Mouse (Mus musculus) kidney, adult 2 months (tissue): ENCODE measurements around the gene Hist2h4. TPM values are rescaled to one million over a fixed set of nuclear protein-coding genes. Genes with fewer than 3 reads are reported as not detected.
"Not testable (repeated sequence)": the region's sequence is repeated elsewhere in the genome, so short reads cannot be mapped to it uniquely, and the experiment has no call there.

ENCODE experiments used
- DNase-seq: peaks from one replicate; pipeline ENCODE4 v3.0.0; 2021
- H3K27ac ChIP-seq: fragments of 200-500 bp; 2 replicates; pipeline ENCODE4 v1.5.1; 2012; ENCODE audit warnings: low read depth, low read length, control low read depth, inconsistent platforms; ENCODE audit not compliant: insufficient read depth
- H3K27me3 ChIP-seq: fragments of 200-500 bp; replicated peaks from 2 replicates; pipeline ENCODE4 v1.6.1; 2012; ENCODE audit warnings: mild to moderate bottlenecking, moderate library complexity, low read length, inconsistent platforms; ENCODE audit not compliant: control insufficient read depth, insufficient read depth
- H3K36me3 ChIP-seq: fragments of 200-500 bp; 2 replicates; pipeline ENCODE4 v1.6.1; 2012; ENCODE audit warnings: mild to moderate bottlenecking, moderate library complexity, low read length, inconsistent platforms; ENCODE audit not compliant: control insufficient read depth, insufficient read depth
- H3K4me1 ChIP-seq: fragments of 200-500 bp; 2 replicates; pipeline ENCODE4 v1.6.1; 2011; ENCODE audit warnings: low read length; ENCODE audit not compliant: control insufficient read depth, insufficient read depth
- H3K4me3 ChIP-seq: fragments of 200-500 bp; 2 replicates; pipeline ENCODE4 v1.5.1; 2011; ENCODE audit warnings: mild to moderate bottlenecking, low read depth, low read length, control low read depth; ENCODE audit not compliant: insufficient read depth
- CTCF ChIP-seq: fragments of 200-500 bp; conservative IDR thresholded peaks from 2 replicates; pipeline ENCODE4 v1.5.1; 2011; ENCODE audit warnings: low read depth, mild to moderate bottlenecking, control low read depth, low read length, moderate library complexity, mixed read lengths; ENCODE audit not compliant: insufficient read depth, insufficient read length
- POLR2A ChIP-seq: fragments of 200-500 bp; IDR thresholded peaks from one replicate; pipeline ENCODE4 v1.6.1; 2011; ENCODE audit warnings: low read depth, low read length, control low read depth
- WGBS: fragments of 180-500 bp; shearing (Covaris S2); methylation state at CpG from one replicate; pipeline ENCODE4 v1.1.7; 2018; 5-methylcytosine and 5-hydroxymethylcytosine counted together
- polyA plus RNA-seq: library from polyadenylated mRNA; depleted of rRNA; stranded (reverse); fragments of >200 nt; gene quantifications from 2 replicates; pipeline ENCODE4 v1.2.3, GENCODE M21; 2012

The Hist2h4 gene
- polyA plus RNA-seq, 1 experiment, result 1.5 TPM

- Histone ChIP-seq H3K4me1 (no peaks in the 10 kb centered on the region), H3K27me3 (no peaks in the 10 kb centered on the region), H3K4me3 (no peak overlapping the region), H3K27ac (no peak overlapping the region), H3K36me3 (no peaks in the 10 kb centered on the region)
- peak; percentile 41 for DNase-seq
- no peak for TF ChIP-seq POLR2A
- TF ChIP-seq CTCF, result peak; percentile 34; the same call in 1 of the 2 replicates
- 16% methylated on average over 4 of the region's 4 CpGs for WGBS
Measured at GRCm38 (mm10) chr3:96284457-96284856, 21.3 kb upstream of the Hist2h4 start.

- DNase-seq, result no peak
- TF ChIP-seq POLR2A (no peak), CTCF (no peak)
- no peak overlapping the region for H3K27ac ChIP-seq
- no peaks in the 10 kb centered on the region for H3K27me3 ChIP-seq
- 0 out of 2 replicates have a peak, but pooled peaks cover 3% of the 10 kb centered on the region for H3K4me1 ChIP-seq
- WGBS, result 64% methylated on average over 6 of the region's 6 CpGs
- H3K4me3 ChIP-seq, result no peak overlapping the region
- H3K36me3 ChIP-seq, result no peaks in the 10 kb centered on the region
Measured at GRCm38 (mm10) chr3:96280660-96281059, 17.5 kb upstream of the Hist2h4 start.

DNA sequence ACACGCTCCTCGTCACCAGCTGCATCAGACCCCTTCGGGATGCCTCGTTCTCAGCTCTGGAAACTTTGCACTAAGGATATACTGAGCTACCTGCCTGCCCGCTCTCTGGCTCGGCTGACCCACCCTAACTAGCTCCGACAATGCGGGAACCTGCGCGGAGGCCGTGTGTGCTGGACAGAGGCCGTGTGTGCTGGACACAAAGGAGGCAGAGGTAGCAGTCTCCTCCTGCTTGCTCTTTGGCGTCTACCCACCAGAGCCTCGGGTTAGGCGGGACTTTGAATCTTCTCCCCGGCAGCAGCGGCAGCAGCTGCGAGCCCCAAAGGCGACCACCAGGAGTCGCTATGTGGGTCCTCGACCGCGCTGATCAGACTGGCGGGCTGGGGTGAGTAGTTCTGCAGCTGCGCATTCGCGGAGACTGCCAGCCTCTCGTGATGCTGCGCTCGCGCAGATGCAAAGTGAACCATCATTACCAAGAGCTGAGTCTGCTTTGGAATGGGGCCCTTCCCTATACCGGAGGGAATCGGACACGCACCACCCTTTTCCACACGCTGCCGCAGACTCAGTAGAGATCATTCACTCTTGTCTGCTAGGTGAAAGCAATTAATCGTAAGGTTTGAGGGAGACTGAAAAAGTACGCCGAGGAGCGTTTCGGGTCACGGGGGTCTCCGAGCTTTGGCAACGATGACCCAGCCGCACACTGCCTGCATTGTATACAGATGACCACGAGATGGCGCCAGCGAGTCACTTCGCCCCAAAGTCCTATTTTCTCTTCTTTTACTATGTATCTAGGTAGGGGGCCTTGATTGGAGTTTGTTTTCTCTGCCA is 14.9 kb upstream of the Hist2h4 start:
- 1% methylated on average over 49 of the region's 49 CpGs for WGBS
- Histone ChIP-seq H3K36me3 (no peaks in the 10 kb centered on the region), H3K4me3 (peak overlapping the region; percentile 52), H3K27ac (no peak overlapping the region; the same call in 1 of the 2 replicates), H3K27me3 (no peaks in the 10 kb centered on the region), H3K4me1 (0 out of 2 replicates have a peak, but pooled peaks cover 3% of the 10 kb centered on the region)
- peak; percentile 85 for DNase-seq
- peak; percentile 79 for TF ChIP-seq CTCF
- no peak for TF ChIP-seq POLR2A

DNA sequence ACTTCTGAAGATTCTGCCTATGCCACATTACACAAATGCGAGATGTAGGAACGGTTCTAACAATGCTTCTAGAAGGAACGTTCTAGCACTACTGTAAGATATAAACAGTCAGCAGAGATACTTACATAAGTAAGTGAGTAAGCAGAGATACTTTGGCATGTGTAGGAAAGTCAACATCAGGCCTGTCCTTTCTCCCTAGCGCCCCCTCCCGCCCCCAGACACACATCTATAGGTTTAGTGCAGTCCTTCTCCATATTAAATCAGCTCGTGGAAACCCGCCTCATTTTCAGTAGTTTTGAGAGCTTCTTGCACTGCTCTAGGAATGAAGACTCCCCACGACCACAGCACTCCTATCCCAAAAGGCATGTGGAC is 14.3 kb upstream of the Hist2h4 start:
- TF ChIP-seq CTCF, result no peak
- TF ChIP-seq POLR2A, result no peak
- H3K4me3 ChIP-seq, result peak overlapping the region; percentile 22; the same call in 1 of the 2 replicates
- H3K27ac ChIP-seq, result no peak overlapping the region
- DNase-seq, result no peak
- no peaks in the 10 kb centered on the region for H3K27me3 ChIP-seq
- WGBS, result 34% methylated on average over 8 of the region's 8 CpGs
- H3K36me3 ChIP-seq, result no peaks in the 10 kb centered on the region
- 0 out of 2 replicates have a peak, but pooled peaks cover 3% of the 10 kb centered on the region for H3K4me1 ChIP-seq

GRCm38 (mm10) chr3:96273591-96274465 is 10.7 kb upstream of the Hist2h4 start:
- no peaks in the 10 kb centered on the region for H3K36me3 ChIP-seq
- H3K27ac ChIP-seq, result no peak overlapping the region
- TF ChIP-seq CTCF (no peak), POLR2A (no peak)
- H3K27me3 ChIP-seq, result no peaks in the 10 kb centered on the region
- no peak overlapping the region for H3K4me3 ChIP-seq
- peaks cover 7% of the 10 kb centered on the region; the same call in 1 of the 2 replicates for H3K4me1 ChIP-seq
- 86% methylated on average over 17 of the region's 17 CpGs for WGBS
- DNase-seq, result no peak

DNA sequence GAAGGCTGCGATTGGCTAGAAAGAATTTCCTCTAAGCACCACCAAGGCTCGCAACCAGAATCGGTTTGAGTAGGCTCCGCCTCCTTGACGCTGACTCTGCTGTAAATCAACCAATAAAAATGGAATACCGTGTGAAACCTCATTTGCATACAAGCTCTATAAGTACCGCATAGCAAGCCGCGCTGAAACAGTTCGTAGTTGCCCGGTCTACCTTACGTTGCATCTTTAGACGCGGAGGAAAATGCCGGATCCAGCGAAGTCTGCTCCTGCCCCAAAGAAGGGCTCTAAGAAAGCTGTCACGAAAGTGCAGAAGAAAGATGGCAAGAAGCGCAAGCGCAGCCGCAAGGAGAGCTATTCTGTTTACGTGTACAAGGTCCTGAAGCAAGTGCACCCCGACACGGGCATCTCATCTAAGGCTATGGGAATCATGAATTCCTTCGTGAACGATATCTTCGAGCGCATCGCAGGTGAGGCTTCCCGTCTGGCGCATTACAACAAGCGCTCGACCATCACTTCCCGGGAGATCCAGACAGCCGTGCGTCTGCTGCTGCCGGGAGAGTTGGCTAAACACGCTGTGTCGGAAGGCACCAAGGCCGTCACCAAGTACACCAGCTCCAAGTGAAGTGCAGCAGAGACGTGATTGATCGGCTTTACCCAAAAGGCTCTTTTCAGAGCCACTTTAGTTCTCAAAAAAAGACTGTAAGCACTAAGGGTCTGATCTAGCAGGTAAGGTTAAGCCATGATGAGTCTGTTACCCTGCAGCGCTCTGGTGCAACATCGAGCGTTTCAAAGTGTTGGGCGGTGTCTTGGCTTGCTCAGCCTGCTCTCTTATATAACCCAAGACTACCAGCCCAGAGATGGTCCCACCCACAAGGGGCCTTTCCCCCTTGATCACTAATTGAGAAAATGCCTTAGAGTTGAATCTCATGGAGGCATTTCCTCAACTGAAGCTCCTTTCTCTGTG is 6.7 kb upstream of the Hist2h4 start, which contains the start of gene Hist2h2bb:
TSS of gene Hist2h2bb (plus strand) at position 242 of the 964 bp plus-strand sequence.
- Histone ChIP-seq H3K36me3 (no peaks in the 10 kb centered on the region), H3K27me3 (no peaks in the 10 kb centered on the region)
- WGBS, result 2% methylated on average over 45 of the region's 45 CpGs

DNA sequence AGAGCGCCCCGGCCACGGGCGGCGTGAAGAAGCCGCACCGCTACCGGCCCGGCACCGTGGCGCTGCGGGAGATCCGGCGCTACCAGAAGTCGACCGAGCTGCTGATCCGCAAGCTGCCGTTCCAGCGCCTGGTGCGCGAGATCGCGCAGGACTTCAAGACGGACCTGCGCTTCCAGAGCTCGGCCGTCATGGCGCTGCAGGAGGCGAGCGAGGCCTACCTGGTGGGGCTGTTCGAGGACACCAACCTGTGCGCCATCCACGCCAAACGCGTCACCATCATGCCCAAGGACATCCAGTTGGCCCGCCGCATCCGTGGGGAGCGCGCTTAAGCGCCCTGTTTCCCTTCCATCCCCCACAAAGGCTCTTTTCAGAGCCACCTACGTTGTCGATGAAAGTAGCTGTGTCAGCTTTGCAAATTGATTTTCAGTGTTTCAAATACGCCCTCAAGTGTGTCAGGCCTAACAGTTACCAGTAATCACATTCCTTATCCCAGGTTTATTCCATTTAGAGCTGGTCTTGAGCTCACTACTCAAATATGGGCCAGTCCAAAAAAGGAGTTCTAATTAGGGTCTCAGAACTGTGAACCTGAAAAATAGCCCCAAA is 5.8 kb upstream of the Hist2h4 start:
- Histone ChIP-seq H3K27ac (peak overlapping the region; percentile 91), H3K4me3 (peak overlapping the region; percentile 62)
- H3K36me3 ChIP-seq, H3K27me3 ChIP-seq, H3K4me1 ChIP-seq, DNase-seq: not testable (repeated sequence)
- 1% methylated on average over 15 of the region's 44 CpGs for WGBS

More for the DNA sequence above, 6.7 kb upstream of the Hist2h4 start, which contains the start of gene Hist2h2bb:
- DNase-seq, result peak; percentile 98
- peaks cover 8% of the 10 kb centered on the region; the same call in 1 of the 2 replicates for H3K4me1 ChIP-seq
- peak within 1 kb of the TSS; percentile 72 for H3K4me3 ChIP-seq
- TF ChIP-seq POLR2A, result peak; percentile 97
- no peak for TF ChIP-seq CTCF
- peak within 1 kb of the TSS; percentile 91 for H3K27ac ChIP-seq
